Mouse (Mus musculus): Measurements from ENCODE around the gene Gins2. TPM values are rescaled to one million over a fixed set of nuclear protein-coding genes. Genes with fewer than 3 reads are reported as not detected.

Gins2 gene
- total RNA-seq, 2 experiments from 2014 or later: 21.3 to 31.4 TPM

DNA sequence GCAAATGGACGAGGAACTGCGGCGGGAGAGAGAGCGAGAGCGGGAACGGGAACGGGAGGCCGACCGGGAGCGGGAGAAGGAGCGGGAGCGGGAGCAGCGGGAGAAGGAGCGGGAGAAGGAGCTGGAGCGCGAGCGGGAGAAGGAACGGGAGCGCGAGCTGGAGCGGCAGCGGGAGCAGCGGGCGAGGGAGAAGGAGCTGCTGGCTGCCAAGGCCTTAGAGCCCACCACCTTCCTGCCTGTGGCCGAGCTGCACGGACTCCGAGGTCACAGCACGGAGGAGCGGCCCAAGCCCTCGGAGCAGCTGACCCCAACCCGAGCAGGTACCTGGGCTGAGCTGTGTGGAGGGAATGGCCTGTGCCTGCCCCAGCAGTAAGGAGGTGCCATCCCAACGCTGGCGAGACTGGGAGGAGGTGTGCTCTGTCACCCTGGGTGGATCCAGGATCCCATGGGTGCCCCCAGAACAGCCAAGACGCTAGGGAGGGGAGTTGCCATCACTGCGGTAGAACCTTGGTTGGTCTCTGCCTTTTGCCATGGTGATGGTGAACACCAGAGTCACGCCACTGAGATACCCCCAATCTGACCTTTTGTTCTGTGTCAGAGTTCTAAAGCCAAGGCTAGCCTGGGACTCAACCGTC is 20.8 kb downstream of the Gins2 start:
- no peak for ATAC-seq (replicated peaks; ENCODE audit: low FRiP score, poor library complexity, severe bottlenecking)

GRCm38 (mm10) chr8:120567731-120568130 is 21.4 kb downstream of the Gins2 start:
- ATAC-seq (replicated peaks; ENCODE audit: low FRiP score, poor library complexity, severe bottlenecking): no peak

- ATAC-seq (replicated peaks; ENCODE audit: low FRiP score, poor library complexity, severe bottlenecking): no peak
Measured at GRCm38 (mm10) chr8:120566681-120567080, 22.4 kb downstream of the Gins2 start.

DNA sequence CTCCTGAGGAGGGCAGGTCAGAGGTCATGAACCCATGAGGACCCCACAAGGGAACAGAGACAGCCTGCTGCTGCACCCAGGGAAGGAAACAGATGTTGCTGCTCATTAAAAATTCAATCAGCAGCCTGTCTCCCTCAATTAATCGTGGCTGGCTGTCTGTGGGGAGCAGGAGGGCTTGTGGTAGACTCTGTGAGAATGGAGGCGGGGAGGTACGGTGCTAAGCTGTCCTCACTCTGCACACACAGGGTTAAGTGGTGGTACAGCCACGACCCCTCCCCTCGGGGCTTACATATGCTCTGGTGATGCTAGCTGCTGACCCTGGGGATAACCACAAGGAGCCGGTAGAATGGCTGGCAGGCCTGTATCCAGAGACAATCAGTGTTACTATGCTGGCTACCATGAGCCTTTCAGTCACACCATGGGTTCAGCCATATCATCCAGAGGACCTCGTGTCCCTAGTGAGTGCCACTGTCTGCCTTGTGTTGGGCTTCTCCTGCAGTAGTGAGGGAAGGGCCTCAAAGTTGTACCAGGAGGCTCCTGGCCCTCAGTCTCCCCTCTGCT is 23.9 kb downstream of the Gins2 start:
- ATAC-seq (replicated peaks; ENCODE audit: low FRiP score, poor library complexity, severe bottlenecking): no peak

DNA sequence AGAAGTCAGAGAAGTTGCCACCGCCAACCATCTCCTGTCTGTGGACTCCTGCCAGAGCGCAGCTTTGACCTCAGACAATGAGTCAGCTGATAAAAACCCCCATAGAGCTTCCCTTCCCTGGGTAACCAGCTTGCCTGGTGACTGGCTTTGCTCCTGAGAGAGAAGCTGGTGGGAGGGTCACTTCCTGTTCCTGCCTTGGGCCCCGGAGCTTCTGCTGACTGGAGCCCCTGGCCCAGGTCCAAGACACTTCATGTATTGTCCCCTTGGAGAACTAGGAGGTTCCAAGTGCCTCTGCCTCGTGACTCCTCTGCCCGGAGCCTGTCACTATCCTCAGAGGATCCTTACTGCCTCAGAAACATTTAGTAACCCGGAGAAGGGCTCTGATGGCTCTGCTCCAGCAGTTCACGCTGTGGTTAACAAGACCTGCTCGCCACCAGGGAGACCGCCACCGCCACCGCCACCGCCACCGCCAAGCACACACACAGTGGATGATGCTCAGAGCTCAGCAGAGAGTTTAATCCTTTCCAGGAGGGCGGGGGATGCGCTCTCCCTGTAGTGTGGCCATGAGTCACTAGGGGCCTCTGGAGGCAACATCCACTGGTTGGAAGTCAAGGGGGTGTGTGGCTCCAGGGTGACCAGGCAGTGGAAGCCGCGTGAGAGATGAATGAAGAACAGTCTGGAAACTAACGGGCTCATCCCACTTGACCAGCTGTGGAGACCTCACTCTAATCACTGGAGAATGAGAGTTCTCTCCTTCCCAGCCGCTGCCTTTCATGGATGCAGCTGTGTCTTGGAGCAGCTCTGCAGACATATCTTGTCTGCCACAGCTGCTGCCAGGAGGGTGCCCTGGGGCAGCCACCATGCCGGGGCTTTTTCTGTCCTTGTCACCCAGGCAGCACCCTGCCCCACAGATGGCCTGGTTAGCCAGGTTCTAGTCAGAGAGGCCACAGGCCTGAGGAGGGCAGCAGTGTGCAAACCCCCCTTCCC is 25.0 kb downstream of the Gins2 start:
- no peak for ATAC-seq (replicated peaks; ENCODE audit: low FRiP score, poor library complexity, severe bottlenecking)

GRCm38 (mm10) chr8:120563348-120563724 is 25.8 kb downstream of the Gins2 start:
- no peak for ATAC-seq (replicated peaks; ENCODE audit: low FRiP score, poor library complexity, severe bottlenecking)

GRCm38 (mm10) chr8:120562680-120563347 is 26.3 kb downstream of the Gins2 start:
- ATAC-seq (replicated peaks; ENCODE audit: low FRiP score, poor library complexity, severe bottlenecking): no peak

DNA sequence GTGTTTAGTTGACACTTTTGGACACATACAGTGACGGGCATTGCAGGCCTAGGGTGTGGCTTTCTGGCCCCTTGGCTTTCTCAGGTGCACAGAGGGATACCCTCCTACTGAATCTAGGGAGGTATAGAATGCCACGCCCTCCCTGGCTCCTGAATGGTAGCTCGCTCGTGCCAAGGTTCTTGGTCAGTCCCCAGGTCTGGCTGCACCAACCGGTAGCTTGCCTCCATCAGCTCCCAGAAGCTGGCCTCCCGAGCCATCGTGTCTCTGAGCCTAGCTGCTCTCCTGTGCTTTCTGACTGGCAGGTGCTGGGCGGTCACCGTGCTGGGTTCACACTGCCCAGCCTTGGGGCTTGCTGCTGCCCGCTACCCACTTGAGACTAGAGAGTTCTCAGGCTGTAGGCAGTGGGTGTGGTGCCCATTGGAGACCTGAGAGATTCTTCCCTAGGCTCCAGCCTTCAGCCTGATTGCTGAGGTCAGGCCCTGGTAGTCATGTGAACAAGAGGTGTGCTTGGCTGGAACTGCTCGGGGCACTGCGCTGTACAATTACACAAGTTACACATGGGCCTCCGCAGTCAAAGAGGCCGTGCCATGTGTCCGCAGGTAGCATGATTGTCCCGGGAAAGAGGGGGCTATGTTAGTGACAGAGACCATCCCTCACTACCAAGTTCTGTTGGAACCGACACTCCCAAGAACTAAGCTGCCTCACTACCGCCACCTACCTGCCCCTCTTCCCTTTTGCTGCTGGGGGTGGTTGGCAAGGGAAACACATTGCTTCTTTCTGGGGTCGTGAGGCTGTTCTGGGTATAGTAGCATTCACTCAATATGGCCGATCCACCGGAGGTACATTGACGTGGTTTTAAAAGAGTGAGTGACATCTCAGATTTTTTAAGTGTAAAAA is 27.3 kb downstream of the Gins2 start:
- no peak for ATAC-seq (replicated peaks; ENCODE audit: low FRiP score, poor library complexity, severe bottlenecking)

GRCm38 (mm10) chr8:120560535-120560934 is 28.6 kb downstream of the Gins2 start:
- ATAC-seq (replicated peaks; ENCODE audit: low FRiP score, poor library complexity, severe bottlenecking): no peak

DNA sequence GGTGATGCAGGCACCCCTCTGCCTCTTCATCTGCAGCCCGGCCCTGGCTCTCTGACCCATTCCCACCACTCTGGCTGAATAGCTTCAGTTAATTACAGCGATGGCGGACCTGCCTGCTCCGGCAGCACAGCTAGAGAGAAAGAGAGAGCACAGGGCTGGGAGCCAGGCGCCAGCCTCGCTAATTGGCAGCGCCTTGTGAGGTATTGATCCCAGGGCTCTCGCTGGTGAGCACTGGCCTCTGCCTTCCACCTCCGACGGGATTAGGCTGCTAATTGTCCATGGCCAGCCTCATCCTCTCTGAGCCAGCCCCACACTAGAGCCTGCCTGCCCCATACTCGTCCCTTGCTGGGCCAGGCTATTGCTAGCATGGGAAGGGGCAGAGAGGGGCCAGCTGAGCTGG is 29.4 kb downstream of the Gins2 start:
- ATAC-seq (replicated peaks; ENCODE audit: low FRiP score, poor library complexity, severe bottlenecking): no peak

DNA sequence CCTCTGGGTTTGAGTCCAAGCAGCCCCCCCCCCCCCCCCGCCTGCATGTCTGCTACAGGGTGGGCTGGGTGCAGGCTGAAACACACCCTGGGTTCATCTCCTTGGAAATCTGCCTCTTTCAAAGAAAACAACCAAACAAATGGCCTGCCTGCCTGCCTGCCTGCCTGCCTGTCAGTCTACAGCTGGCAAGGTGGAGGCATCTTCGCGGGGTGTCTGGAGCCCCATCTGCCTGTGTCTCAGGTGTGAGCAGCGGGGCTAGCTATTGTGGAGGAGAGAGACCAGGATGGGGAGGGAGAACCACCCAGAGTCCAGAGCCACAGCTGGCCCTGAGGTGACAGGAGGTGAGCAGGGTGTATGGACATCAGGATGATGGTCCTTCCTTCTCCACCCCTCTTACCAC is 30.9 kb downstream of the Gins2 start:
- ATAC-seq (replicated peaks; ENCODE audit: low FRiP score, poor library complexity, severe bottlenecking): no peak

GRCm38 (mm10) chr8:120557170-120557965 is 31.7 kb downstream of the Gins2 start:
- no peak for ATAC-seq (replicated peaks; ENCODE audit: low FRiP score, poor library complexity, severe bottlenecking)

DNA sequence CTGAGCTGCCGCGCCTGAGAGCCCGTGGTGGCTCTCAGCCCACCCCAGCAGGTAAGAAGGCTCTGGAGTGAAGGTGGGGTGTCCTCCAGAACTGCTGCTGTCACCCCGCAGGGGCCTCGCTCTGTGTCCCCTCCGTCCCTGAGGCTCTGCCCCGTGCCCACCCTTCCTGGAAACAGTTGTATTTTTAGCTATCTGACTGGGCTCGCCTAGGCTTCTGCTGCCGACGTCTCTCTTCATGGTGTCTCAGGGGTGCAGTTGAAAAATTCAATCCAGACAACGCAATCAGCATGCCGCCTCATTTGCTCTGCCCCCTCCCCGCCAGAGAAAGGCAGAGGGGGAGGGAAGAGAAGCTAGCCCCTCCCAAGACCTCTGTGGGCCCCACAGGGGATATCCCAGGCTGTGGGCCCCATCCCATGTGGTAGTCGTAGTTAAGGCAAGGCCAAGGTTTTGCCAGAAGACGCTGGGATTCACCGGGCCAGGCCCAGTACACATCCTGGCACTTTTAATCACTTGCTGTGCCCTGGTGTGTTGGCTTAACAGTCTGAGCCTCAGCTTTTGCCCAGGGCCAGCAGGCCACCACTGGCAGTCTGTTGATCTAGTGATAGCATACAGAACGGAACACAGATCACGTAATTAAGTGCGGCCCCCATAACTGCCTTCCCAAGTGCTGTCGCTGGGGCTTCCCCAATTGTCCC is 32.8 kb downstream of the Gins2 start:
- ATAC-seq (replicated peaks; ENCODE audit: low FRiP score, poor library complexity, severe bottlenecking): no peak

DNA sequence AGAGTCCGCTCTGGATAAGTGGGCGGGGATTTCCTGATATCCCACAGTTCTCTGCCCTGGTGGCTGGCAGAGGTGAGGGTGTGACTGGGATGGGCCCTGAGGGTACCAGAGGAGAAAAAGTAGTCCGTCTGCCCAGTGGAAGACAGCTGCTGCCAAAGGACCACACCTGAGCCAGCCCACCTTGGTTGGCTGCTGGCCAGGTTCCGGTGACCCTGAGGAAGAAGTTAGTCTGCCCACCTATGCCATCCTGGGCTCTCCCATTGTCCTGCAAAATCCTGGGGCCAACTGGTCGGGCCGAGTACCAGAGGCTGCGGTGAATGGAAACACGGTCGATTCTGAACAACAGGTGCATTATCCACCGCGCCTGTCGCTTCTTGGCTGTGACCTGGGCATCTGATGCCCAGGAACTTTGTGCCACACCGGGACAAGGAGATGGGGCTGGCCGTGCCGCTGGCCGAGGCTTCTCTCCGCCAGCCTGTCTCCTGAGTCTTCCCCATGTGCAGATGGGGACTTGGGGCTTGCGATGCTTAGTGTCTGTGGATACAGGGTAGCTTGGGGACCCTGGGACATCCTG is 34.6 kb downstream of the Gins2 start:
- no peak for ATAC-seq (replicated peaks; ENCODE audit: low FRiP score, poor library complexity, severe bottlenecking)

DNA sequence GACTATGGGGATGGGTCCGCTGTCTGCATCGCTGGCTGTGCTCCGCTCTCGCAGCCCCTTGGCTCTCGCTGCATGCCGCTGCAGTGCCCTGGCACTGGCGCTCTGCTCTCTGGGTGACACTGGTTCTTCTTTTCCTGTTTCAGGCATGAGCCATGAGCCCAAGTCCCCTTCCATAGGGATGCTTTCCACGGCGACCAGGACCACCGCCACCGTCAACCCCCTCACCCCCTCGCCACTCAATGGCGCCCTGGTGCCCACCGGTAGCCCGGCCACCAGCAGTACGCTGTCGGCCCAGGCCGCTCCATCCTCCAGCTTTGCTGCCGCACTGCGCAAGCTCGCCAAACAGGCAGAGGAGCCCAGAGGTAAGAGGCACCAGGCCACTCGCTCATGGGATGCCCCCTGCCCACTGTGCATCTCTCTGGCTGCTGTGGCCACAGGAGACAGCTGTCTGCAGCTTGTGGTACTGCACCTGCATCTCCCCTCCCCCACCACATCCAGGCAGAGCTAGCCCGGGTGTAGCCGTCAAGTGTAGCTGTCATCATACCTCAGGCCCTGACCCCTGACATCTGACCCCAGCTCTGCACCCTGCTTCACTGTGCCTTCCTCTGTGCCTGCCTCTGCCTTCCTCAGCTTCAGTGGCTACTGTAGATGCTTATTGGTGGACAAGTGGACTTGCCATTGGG is 35.5 kb downstream of the Gins2 start:
- no peak for ATAC-seq (replicated peaks; ENCODE audit: low FRiP score, poor library complexity, severe bottlenecking)

GRCm38 (mm10) chr8:120552509-120552908 is 36.6 kb downstream of the Gins2 start:
- ATAC-seq (replicated peaks; ENCODE audit: low FRiP score, poor library complexity, severe bottlenecking): no peak

- no peak for ATAC-seq (replicated peaks; ENCODE audit: low FRiP score, poor library complexity, severe bottlenecking)
Measured at GRCm38 (mm10) chr8:120551677-120551980, 37.5 kb downstream of the Gins2 start.
